Mouse (Mus musculus): ENCODE data around the gene Gabra4. TPM values are rescaled to one million over a fixed set of nuclear protein-coding genes. Genes with fewer than 3 reads are reported as not detected.
"Not testable (repeated sequence)": the region's sequence is repeated elsewhere in the genome, so short reads cannot be mapped to it uniquely, and the experiment has no call there.

Gene Gabra4
- polyA plus RNA-seq, 1 experiment from 2014 or later: 3.1 TPM

DNA sequence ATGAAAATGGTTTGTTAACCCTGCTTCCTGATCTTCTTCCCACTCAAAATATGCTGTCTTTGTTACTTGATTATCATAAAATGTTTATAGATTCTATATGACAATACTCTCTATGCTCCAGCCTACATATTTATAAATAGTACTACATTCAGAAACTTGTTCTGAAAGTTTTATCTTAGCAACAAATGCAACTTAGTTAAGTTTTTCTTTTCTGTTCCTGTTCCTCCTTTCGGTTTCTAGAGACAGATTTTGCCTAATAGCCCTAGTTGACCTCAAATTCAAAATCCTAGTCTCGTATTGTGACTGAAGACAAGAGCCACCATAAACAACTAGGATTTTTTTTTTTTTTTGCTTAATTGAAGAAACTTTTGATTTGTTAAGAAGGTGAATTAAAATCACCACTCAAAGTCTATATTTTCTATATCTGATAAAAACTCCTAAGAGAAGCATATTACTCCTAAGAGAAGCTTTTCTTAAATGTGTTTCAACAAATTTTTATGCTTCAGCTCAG, 64.3 kb downstream of the Gabra4 start:
- 82% methylated on average over 2 of the region's 2 CpGs for WGBS

DNA sequence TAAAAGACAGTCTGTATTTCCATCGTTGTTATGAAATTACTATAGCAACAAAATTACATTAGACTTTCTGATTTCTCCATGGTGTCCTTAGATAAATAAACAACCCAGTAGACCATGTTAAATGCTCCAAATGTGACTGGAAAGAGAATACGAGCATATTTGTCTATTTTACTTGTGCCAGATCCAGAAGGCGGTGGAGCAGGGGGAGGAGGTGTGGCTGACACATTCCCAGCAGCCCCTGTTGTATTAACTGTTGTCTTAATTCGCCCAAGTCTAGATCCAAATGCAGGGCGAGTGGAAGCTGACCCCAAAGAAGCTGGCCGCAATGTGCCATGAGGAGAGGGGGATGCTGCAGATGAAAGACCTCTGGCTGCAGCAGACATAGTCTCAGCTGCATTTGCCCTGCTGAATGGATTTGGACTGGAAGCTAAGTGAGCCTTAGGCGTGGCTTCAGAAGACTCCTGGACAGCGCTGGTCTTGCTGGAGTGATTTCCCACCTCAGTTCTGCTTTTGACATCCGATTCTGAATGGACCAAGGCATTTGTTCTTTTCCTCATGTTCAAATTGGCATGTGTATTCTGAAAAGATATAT, 86.4 kb downstream of the Gabra4 start:
- Histone ChIP-seq H3K36me3 (ENCODE audit: control insufficient read depth, insufficient read depth, low read length) (no peaks in the 10 kb centered on the region), H3K9ac (ENCODE audit: low read length) (no peak overlapping the region), H3K4me1 (replicated peaks; ENCODE audit: control insufficient read depth, insufficient read depth, low read length) (no peaks in the 10 kb centered on the region), H3K27me3 (replicated peaks; ENCODE audit: control insufficient read depth, insufficient read depth, low read length) (no peaks in the 10 kb centered on the region), H3K4me2 (ENCODE audit: low read length) (no peak overlapping the region), H3K9me3 (ENCODE audit: control insufficient read depth, low read length) (no peaks in the 10 kb centered on the region), H3K27ac (ENCODE audit: low read depth) (no peak overlapping the region), H3K4me3 (ENCODE audit: low read depth, low read length) (no peak overlapping the region)
- DNase-seq (ENCODE audit: low spot score): no peak
- 78% methylated on average over 9 of the region's 9 CpGs for WGBS
- no peak for ATAC-seq (replicated peaks; ENCODE audit: low FRiP score, low TSS enrichment, low read depth)

More for the DNA sequence above, 64.3 kb downstream of the Gabra4 start:
- Histone ChIP-seq H3K4me3 (ENCODE audit: low read depth, low read length) (no peak overlapping the region), H3K9ac (ENCODE audit: low read length) (no peak overlapping the region), H3K4me2 (ENCODE audit: low read length) (no peak overlapping the region), H3K27ac (ENCODE audit: low read depth) (no peak overlapping the region), H3K4me1 (replicated peaks; ENCODE audit: control insufficient read depth, insufficient read depth, low read length) (no peaks in the 10 kb centered on the region), H3K36me3 (ENCODE audit: control insufficient read depth, insufficient read depth, low read length) (no peaks in the 10 kb centered on the region), H3K9me3 (ENCODE audit: control insufficient read depth, low read length) (no peaks in the 10 kb centered on the region), H3K27me3 (replicated peaks; ENCODE audit: control insufficient read depth, insufficient read depth, low read length) (no peaks in the 10 kb centered on the region)
- no peak for DNase-seq (ENCODE audit: low spot score)
- ATAC-seq (replicated peaks; ENCODE audit: low FRiP score, low TSS enrichment, low read depth): no peak

DNA sequence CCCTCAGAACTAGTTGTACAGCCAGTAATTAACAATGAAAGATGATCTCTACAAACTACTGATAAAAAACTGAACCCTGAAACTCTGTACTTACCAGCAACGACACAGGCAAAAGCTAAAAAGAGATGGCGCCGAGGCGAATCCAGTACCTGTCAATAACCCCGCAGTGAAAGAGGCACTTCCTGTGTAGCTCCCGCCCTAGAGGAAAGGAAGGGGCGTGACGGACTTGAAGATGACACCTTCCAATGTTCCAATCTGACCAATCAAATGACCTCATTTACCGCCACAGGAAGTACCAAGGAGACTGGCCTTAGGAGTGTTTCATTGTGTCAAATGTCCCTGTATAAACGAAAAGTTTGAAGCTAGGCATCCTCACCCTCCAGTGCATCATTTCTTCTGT, 110.0 kb downstream of the Gabra4 start, which contains the start of gene Cox7b2:
Gene Cox7b2 (minus strand): TSS at position 127 of the 400 bp plus-strand sequence.
- Histone ChIP-seq H3K36me3 (ENCODE audit: control insufficient read depth, insufficient read depth, low read length) (no peaks in the 10 kb centered on the region), H3K27ac (ENCODE audit: low read depth) (no peak within 1 kb of the TSS), H3K27me3 (replicated peaks; ENCODE audit: control insufficient read depth, insufficient read depth, low read length) (no peaks in the 10 kb centered on the region), H3K9me3 (ENCODE audit: control insufficient read depth, low read length) (no peaks in the 10 kb centered on the region), H3K4me1 (replicated peaks; ENCODE audit: control insufficient read depth, insufficient read depth, low read length) (no peaks in the 10 kb centered on the region), H3K9ac (ENCODE audit: low read length) (no peak within 1 kb of the TSS), H3K4me3 (ENCODE audit: low read depth, low read length) (no peak within 1 kb of the TSS), H3K4me2 (ENCODE audit: low read length) (no peak within 1 kb of the TSS)
- WGBS: 92% methylated on average over 10 of the region's 10 CpGs
- DNase-seq (ENCODE audit: low spot score) (no peak), ATAC-seq (replicated peaks; ENCODE audit: low FRiP score, low TSS enrichment, low read depth) (no peak)

DNA sequence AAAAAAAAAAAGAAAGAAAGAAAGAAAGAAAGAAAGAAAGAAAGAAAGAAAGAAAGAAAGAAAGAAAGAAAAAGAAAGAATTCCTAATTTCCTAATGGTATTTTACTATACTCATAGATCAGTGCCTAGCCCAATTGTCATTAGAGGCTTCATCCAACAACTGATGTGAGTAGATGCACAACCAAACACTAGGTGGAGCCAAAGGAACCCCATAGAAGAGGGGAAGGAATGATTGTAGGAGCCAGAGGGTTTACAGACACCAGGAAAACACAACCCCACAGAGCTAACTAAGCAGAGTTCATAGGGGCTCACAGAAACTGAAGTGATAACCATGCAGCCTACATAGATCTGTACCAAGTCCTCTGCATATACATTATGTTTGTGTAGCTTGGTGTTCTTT, 112.6 kb downstream of the Gabra4 start:
- ATAC-seq (replicated peaks; ENCODE audit: low FRiP score, low TSS enrichment, low read depth) (no peak), DNase-seq (ENCODE audit: low spot score) (no peak)
- Histone ChIP-seq H3K4me3 (ENCODE audit: low read depth, low read length) (no peak overlapping the region), H3K27ac (ENCODE audit: low read depth) (no peak overlapping the region), H3K27me3 (replicated peaks; ENCODE audit: control insufficient read depth, insufficient read depth, low read length) (no peaks in the 10 kb centered on the region), H3K36me3 (ENCODE audit: control insufficient read depth, insufficient read depth, low read length) (no peaks in the 10 kb centered on the region), H3K4me1 (replicated peaks; ENCODE audit: control insufficient read depth, insufficient read depth, low read length) (no peaks in the 10 kb centered on the region), H3K9me3 (ENCODE audit: control insufficient read depth, low read length) (no peaks in the 10 kb centered on the region), H3K9ac (ENCODE audit: low read length) (no peak overlapping the region), H3K4me2 (ENCODE audit: low read length) (no peak overlapping the region)

DNA sequence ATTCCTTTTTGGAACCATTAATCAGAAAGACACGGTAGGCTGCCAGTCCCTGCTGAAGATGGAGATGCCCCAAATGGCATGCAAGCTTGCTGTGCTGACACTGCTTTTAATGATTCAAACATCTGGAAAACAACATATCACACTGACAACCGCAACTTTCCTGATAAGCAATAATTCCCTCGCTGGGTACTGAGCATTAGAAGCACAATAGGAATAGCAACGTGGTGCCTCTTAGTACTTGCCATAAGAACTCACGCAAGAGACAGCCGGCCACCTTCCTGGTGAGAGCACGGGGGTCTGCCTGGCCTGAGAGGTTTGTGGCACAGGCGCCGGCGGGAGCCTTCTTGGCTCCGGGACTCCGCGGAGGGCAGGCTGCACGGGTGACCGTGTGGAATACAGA, 132.6 kb downstream of the Gabra4 start:
- not testable (repeated sequence) for H3K4me2 ChIP-seq (ENCODE audit: low read length); ATAC-seq (replicated peaks; ENCODE audit: low FRiP score, low TSS enrichment, low read depth); H3K36me3 ChIP-seq (ENCODE audit: control insufficient read depth, insufficient read depth, low read length); H3K27me3 ChIP-seq (replicated peaks; ENCODE audit: control insufficient read depth, insufficient read depth, low read length); H3K4me1 ChIP-seq (replicated peaks; ENCODE audit: control insufficient read depth, insufficient read depth, low read length); H3K27ac ChIP-seq (ENCODE audit: low read depth); H3K9me3 ChIP-seq (ENCODE audit: control insufficient read depth, low read length); DNase-seq (ENCODE audit: low spot score); H3K4me3 ChIP-seq (ENCODE audit: low read depth, low read length); H3K9ac ChIP-seq (ENCODE audit: low read length)
- WGBS: 73% methylated on average over 7 of the region's 15 CpGs

Other genes with a start within 250 kb of the Gabra4 start
- gene Cox7b2, start 110.1 kb downstream of the Gabra4 start, polyA plus RNA-seq (2014; fragmentation: Nextera tagmentation; extraction: Ambion mirVana): not detected in 2 replicates
- 0.43 and 1.0 TPM in 2 replicates for gene Gabrb1, start 195 bp downstream of the Gabra4 start, polyA plus RNA-seq (2014; fragmentation: Nextera tagmentation; extraction: Ambion mirVana)